Mouse (Mus musculus) heart, postnatal 25 days (tissue): ENCODE results near the gene Arl6ip6. TPM values are rescaled to one million over a fixed set of nuclear protein-coding genes. Genes with fewer than 3 reads are reported as not detected.

Experiments
- DNase-seq: peaks from one replicate; pipeline ENCODE4 v3.0.0; 2022; ENCODE audit warnings: low spot score
- intact Hi-C: fragments of 180-260 bp; cut with DNase I; formaldehyde crosslinking; loops from one replicate; pipeline ENCODE4 v1.15.1; 2025
- total RNA-seq, 2 experiments: library from RNA; stranded (reverse); gene quantifications; 2 replicates each; pipeline ENCODE4 v1.2.3; 2021

Gene Arl6ip6
- 10 to 100 TPM; 10.8 to 15.8 TPM for total RNA-seq

GRCm38 (mm10) chr2:53191523-53192220, at the start of gene Arl6ip6:
TSS of gene Arl6ip6 (plus strand) at chr2:53191726.
- intact Hi-C loops = loop anchor here (5.0 kb wide), 1 partner anchor 449 kb away; the partner anchor contains the start of gene Stam2
- DNase-seq = peak; percentile 96

- intact Hi-C loops = loop anchor here (5.0 kb wide), 1 partner anchor 55 kb away; no protein-coding TSS in a partner anchor
- no peak for DNase-seq
Observed at GRCm38 (mm10) chr2:53146852-53147251, 44.7 kb upstream of the Arl6ip6 start.

GRCm38 (mm10) chr2:53173966-53174365, 17.6 kb upstream of the Arl6ip6 start:
- no peak for DNase-seq
- intact Hi-C loops = no loop called here

- no peak for DNase-seq
- intact Hi-C loops = no loop called here
Observed at GRCm38 (mm10) chr2:53178966-53179365, 12.6 kb upstream of the Arl6ip6 start.

GRCm38 (mm10) chr2:53179876-53180275, 11.7 kb upstream of the Arl6ip6 start:
- intact Hi-C loops = loop anchor here (10.0 kb wide), 1 partner anchor 755 kb away; the partner anchor contains the start of gene Arl5a
- no peak for DNase-seq

GRCm38 (mm10) chr2:53189811-53190210, 1.7 kb upstream of the Arl6ip6 start:
- intact Hi-C loops = loop anchor here (5.0 to 10.0 kb wide), 2 partner anchors 448 to 765 kb away; partner anchors contain the start of genes Arl5a and Stam2
- no peak for DNase-seq

- peak; percentile 99 for DNase-seq
- intact Hi-C loops = loop anchor here (5.0 kb wide), 1 partner anchor 449 kb away; the partner anchor contains the start of gene Stam2
Observed at GRCm38 (mm10) chr2:53190684-53191511, 628 bp upstream of the Arl6ip6 start, which contains the start of gene Prpf40a. TSS of gene Prpf40a (minus strand) at chr2:53191284.

- intact Hi-C loops = loop anchor here (5.0 kb wide), 1 partner anchor 450 kb away; the partner anchor contains the start of gene Stam2
- no peak for DNase-seq
Observed at GRCm38 (mm10) chr2:53192386-53192785, 860 bp downstream of the Arl6ip6 start.

- intact Hi-C loops = no loop called here
Observed at GRCm38 (mm10) chr2:53196431-53196830, 4.9 kb downstream of the Arl6ip6 start.

GRCm38 (mm10) chr2:53199203-53199602, 7.7 kb downstream of the Arl6ip6 start:
- intact Hi-C loops = no loop called here

More at GRCm38 (mm10) chr2:53196431-53196830, 4.9 kb downstream of the Arl6ip6 start:
- DNase-seq = no peak

GRCm38 (mm10) chr2:53200164-53200885, 8.8 kb downstream of the Arl6ip6 start:
- intact Hi-C loops = loop anchor here (5.0 kb wide), 1 partner anchor 53 kb away; no protein-coding TSS in a partner anchor
- no peak for DNase-seq

More at GRCm38 (mm10) chr2:53199203-53199602, 7.7 kb downstream of the Arl6ip6 start:
- no peak for DNase-seq

GRCm38 (mm10) chr2:53204373-53205274, 13.1 kb downstream of the Arl6ip6 start:
- intact Hi-C loops = loop anchor here (5.0 kb wide), 1 partner anchor 57 kb away; no protein-coding TSS in a partner anchor
- no peak for DNase-seq

GRCm38 (mm10) chr2:53206749-53207148, 15.2 kb downstream of the Arl6ip6 start:
- intact Hi-C loops = no loop called here
- no peak for DNase-seq

- intact Hi-C loops = no loop called here
Observed at GRCm38 (mm10) chr2:53213493-53213892, 22.0 kb downstream of the Arl6ip6 start.

GRCm38 (mm10) chr2:53222242-53222641, 30.7 kb downstream of the Arl6ip6 start:
- no peak for DNase-seq
- intact Hi-C loops = no loop called here

More at GRCm38 (mm10) chr2:53213493-53213892, 22.0 kb downstream of the Arl6ip6 start:
- DNase-seq = no peak

- no peak for DNase-seq
- intact Hi-C loops = no loop called here
Observed at GRCm38 (mm10) chr2:53256982-53257381, 65.5 kb downstream of the Arl6ip6 start.
